Mouse (Mus musculus): Measurements from ENCODE around the gene Sh3yl1. TPM values are rescaled to one million over a fixed set of nuclear protein-coding genes. Genes with fewer than 3 reads are reported as not detected.

Sh3yl1 gene
- polyA plus RNA-seq, 1 experiment, result 1.0 TPM

DNA sequence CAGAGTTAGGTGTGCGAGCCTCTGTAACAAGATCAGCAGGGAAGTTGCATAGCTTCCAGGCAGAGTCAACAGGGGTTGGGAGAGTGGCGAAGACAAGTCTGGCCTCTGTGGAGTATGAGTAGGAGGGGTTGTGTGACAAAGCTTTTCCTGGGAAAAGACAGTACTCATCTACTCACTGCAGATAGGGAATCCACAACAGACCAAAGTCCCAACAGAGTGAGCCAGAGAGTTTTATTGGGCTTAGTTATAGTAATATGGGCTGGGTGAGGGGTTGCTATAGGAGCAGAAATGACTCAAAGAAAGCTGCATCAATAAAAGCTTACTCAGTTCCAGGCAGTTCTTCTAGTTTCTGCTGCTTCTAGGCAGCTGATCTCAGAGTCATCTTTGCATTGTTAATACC lies 21.8 kb downstream of the Sh3yl1 start:
- Histone ChIP-seq H3K4me3 (no peak overlapping the region), H3K4me2 (ENCODE audit: low read depth) (no peak overlapping the region), H3ac (ENCODE audit: control insufficient read depth, insufficient read length) (no peak overlapping the region), H3K79me2 (ENCODE audit: control insufficient read depth, insufficient read depth) (no peaks in the 10 kb centered on the region), H3K27me3 (ENCODE audit: control insufficient read depth, insufficient read depth, insufficient read length) (no peaks in the 10 kb centered on the region), H3K36me3 (ENCODE audit: control insufficient read depth, insufficient read depth) (no peaks in the 10 kb centered on the region)
- TF ChIP-seq MYOG (IDR thresholded peaks at IDR 0.05; ENCODE audit: control insufficient read depth in 1 of 3, insufficient read depth in 1 of 3, insufficient read length in 2 of 3, low read depth in 2 of 3) (no peak), TCF3 (IDR thresholded peaks at IDR 0.05; ENCODE audit: insufficient read length, low read depth) (no peak), CEBPB (IDR thresholded peaks at IDR 0.05; ENCODE audit: insufficient read depth, poor library complexity, severe bottlenecking) (no peak), POLR2A (IDR thresholded peaks at IDR 0.05; ENCODE audit: insufficient read length, low read depth) (no peak), SRF (IDR thresholded peaks at IDR 0.05; ENCODE audit: control insufficient read depth, insufficient read length, low read depth) (no peak), POLR2AphosphoS2 (IDR thresholded peaks at IDR 0.05; ENCODE audit: insufficient read length, low read depth) (no peak), MAX (IDR thresholded peaks at IDR 0.05; ENCODE audit: low read depth) (no peak), REST (IDR thresholded peaks at IDR 0.05; ENCODE audit: insufficient read depth, insufficient read length) (no peak)

DNA sequence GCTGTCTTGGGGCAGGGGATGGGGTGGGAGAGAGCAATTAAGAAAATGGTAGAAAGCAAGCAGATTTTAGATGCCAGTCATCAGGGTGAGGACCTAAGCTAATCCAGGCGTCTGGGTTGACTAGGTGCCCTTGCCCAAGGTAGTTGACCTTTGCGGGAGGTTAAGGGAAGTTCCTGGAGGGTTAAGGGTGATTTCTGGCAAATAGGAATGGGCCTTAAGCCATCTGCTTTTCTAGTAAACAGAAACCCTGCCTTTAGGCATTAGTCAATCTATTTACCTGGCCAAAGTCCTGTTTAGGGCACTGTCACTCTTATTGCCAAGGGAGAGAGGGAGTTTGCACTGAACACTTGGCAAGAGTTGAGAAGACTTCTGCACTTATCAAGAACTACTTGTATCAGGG lies 25.4 kb downstream of the Sh3yl1 start:
- H3K4me3 ChIP-seq, result no peak overlapping the region
- H3K4me2 ChIP-seq (ENCODE audit: low read depth), result no peak overlapping the region
- H3K36me3 ChIP-seq (ENCODE audit: control insufficient read depth, insufficient read depth), result no peaks in the 10 kb centered on the region
- no peaks in the 10 kb centered on the region for H3K79me2 ChIP-seq (ENCODE audit: control insufficient read depth, insufficient read depth)
- H3ac ChIP-seq (ENCODE audit: control insufficient read depth, insufficient read length), result no peak overlapping the region
- H3K27me3 ChIP-seq (ENCODE audit: control insufficient read depth, insufficient read depth, insufficient read length), result no peaks in the 10 kb centered on the region
- TF ChIP-seq POLR2A (IDR thresholded peaks at IDR 0.05; ENCODE audit: insufficient read length, low read depth), result no peak
- TF ChIP-seq POLR2AphosphoS2 (IDR thresholded peaks at IDR 0.05; ENCODE audit: insufficient read length, low read depth), result no peak
- no peak for TF ChIP-seq USF1 (IDR thresholded peaks at IDR 0.05; ENCODE audit: low read depth)
- TF ChIP-seq MAX (IDR thresholded peaks at IDR 0.05; ENCODE audit: low read depth), result no peak
- TF ChIP-seq TCF3 (IDR thresholded peaks at IDR 0.05; ENCODE audit: insufficient read length, low read depth), result no peak
- TF ChIP-seq MYOD1 (IDR thresholded peaks at IDR 0.05; ENCODE audit: control insufficient read depth in 1 of 3, insufficient read length in 2 of 3, low read depth in 2 of 3), result no peak
- TF ChIP-seq MYOG (IDR thresholded peaks at IDR 0.05; ENCODE audit: control insufficient read depth in 1 of 3, insufficient read depth in 1 of 3, insufficient read length in 2 of 3, low read depth in 2 of 3), result no peak
- no peak for TF ChIP-seq REST (IDR thresholded peaks at IDR 0.05; ENCODE audit: insufficient read depth, insufficient read length)
- TF ChIP-seq CEBPB (IDR thresholded peaks at IDR 0.05; ENCODE audit: insufficient read depth, poor library complexity, severe bottlenecking), result no peak
- no peak for TF ChIP-seq SRF (IDR thresholded peaks at IDR 0.05; ENCODE audit: control insufficient read depth, insufficient read length, low read depth)
- TF ChIP-seq E2F4 (IDR thresholded peaks at IDR 0.05; ENCODE audit: insufficient read depth), result no peak
- TF ChIP-seq TCF12 (IDR thresholded peaks at IDR 0.05; ENCODE audit: insufficient read depth, poor library complexity, severe bottlenecking), result no peak

DNA sequence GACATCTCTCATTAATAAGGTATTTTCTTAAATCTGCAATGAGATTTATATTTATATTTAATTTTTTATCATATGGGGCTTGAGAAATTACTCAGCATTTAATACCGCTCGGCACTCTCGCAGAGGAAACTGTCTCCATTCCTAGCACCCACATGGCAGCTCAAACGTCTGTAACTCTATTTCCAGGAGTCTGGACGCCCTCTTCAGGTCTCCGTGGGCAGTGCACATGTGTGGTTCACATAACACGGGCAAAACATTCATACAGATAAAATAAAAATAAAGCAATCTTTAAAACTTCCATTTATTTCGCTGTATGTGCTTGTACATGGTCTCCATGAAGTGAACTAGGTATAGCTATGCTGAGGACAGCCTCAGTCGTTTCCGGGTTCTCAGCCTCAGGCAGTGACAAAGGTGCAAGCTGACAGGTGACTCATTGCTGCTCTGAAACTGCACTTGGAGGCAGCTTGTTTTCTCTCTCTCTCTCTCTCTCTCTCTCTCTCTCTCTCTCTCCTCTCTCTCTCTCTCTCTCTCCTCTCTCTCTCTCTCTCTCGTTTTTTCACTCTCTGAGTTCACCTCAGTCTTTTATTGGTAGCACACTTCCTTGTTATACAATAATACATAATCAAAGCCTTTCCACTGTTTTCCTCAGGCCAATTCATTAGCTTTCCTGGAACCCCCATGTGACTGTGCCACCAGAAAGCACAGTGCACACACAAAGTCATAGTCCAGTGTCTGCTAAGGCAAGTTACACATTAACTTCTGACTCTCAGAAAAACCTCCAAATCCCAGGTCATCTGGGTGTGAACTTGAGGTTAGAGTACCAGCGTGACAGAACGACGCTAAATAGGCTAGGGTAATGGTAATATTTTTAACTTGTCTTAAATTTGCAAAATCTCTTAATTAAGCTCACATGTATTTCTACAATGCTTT lies 31.9 kb downstream of the Sh3yl1 start:
- TF ChIP-seq POLR2AphosphoS2 (IDR thresholded peaks at IDR 0.05; ENCODE audit: insufficient read length, low read depth), result no peak
- TF ChIP-seq MYOG (IDR thresholded peaks at IDR 0.05; ENCODE audit: control insufficient read depth in 1 of 3, insufficient read depth in 1 of 3, insufficient read length in 2 of 3, low read depth in 2 of 3), result no peak
- TF ChIP-seq USF1 (IDR thresholded peaks at IDR 0.05; ENCODE audit: low read depth), result no peak
- no peak for TF ChIP-seq MAX (IDR thresholded peaks at IDR 0.05; ENCODE audit: low read depth)
- TF ChIP-seq POLR2A (IDR thresholded peaks at IDR 0.05; ENCODE audit: insufficient read length, low read depth), result no peak
- TF ChIP-seq E2F4 (IDR thresholded peaks at IDR 0.05; ENCODE audit: insufficient read depth), result no peak
- no peak for TF ChIP-seq MYOD1 (IDR thresholded peaks at IDR 0.05; ENCODE audit: control insufficient read depth in 1 of 3, insufficient read length in 2 of 3, low read depth in 2 of 3)
- no peak for TF ChIP-seq TCF12 (IDR thresholded peaks at IDR 0.05; ENCODE audit: insufficient read depth, poor library complexity, severe bottlenecking)
- no peak for TF ChIP-seq CEBPB (IDR thresholded peaks at IDR 0.05; ENCODE audit: insufficient read depth, poor library complexity, severe bottlenecking)
- TF ChIP-seq TCF3 (IDR thresholded peaks at IDR 0.05; ENCODE audit: insufficient read length, low read depth), result no peak
- TF ChIP-seq SRF (IDR thresholded peaks at IDR 0.05; ENCODE audit: control insufficient read depth, insufficient read length, low read depth), result no peak
- no peak for TF ChIP-seq REST (IDR thresholded peaks at IDR 0.05; ENCODE audit: insufficient read depth, insufficient read length)
- Histone ChIP-seq H3K27me3 (ENCODE audit: control insufficient read depth, insufficient read depth, insufficient read length) (no peaks in the 10 kb centered on the region), H3K4me3 (no peak overlapping the region), H3K36me3 (ENCODE audit: control insufficient read depth, insufficient read depth) (no peaks in the 10 kb centered on the region), H3K4me2 (ENCODE audit: low read depth) (no peak overlapping the region), H3K79me2 (ENCODE audit: control insufficient read depth, insufficient read depth) (no peaks in the 10 kb centered on the region), H3ac (ENCODE audit: control insufficient read depth, insufficient read length) (no peak overlapping the region)

DNA sequence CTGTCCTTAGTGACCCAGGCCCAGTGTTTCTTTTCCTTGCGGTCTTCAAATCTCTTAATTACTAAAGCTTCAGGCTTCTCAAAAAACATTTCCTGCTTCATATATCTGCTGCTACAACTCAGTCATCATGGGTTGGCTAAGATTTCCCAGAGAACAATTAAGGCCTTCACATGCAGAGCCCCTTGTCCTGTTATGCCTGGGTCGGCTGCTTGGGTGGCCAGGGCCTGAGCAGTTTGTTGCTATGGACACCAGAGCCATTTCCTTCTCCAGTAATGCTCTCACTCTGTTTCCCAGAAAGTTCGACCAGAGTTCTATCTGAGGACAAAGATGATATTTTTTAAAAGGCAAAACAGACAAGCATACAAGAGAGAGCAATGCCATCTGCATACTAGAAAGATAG lies 32.7 kb downstream of the Sh3yl1 start:
- TF ChIP-seq TCF3 (IDR thresholded peaks at IDR 0.05; ENCODE audit: insufficient read length, low read depth), result no peak
- TF ChIP-seq USF1 (IDR thresholded peaks at IDR 0.05; ENCODE audit: low read depth), result no peak
- TF ChIP-seq E2F4 (IDR thresholded peaks at IDR 0.05; ENCODE audit: insufficient read depth), result no peak
- no peak for TF ChIP-seq MYOD1 (IDR thresholded peaks at IDR 0.05; ENCODE audit: control insufficient read depth in 1 of 3, insufficient read length in 2 of 3, low read depth in 2 of 3)
- TF ChIP-seq MYOG (IDR thresholded peaks at IDR 0.05; ENCODE audit: control insufficient read depth in 1 of 3, insufficient read depth in 1 of 3, insufficient read length in 2 of 3, low read depth in 2 of 3), result no peak
- no peaks in the 10 kb centered on the region for H3K36me3 ChIP-seq (ENCODE audit: control insufficient read depth, insufficient read depth)
- H3K27me3 ChIP-seq (ENCODE audit: control insufficient read depth, insufficient read depth, insufficient read length), result no peaks in the 10 kb centered on the region
- no peak overlapping the region for H3ac ChIP-seq (ENCODE audit: control insufficient read depth, insufficient read length)
- no peak overlapping the region for H3K4me3 ChIP-seq
- H3K79me2 ChIP-seq (ENCODE audit: control insufficient read depth, insufficient read depth), result no peaks in the 10 kb centered on the region
- no peak overlapping the region for H3K4me2 ChIP-seq (ENCODE audit: low read depth)

Measured in myocyte (in vitro differentiated cells).